Mouse (Mus musculus) liver, embryonic 14.5 days (tissue): Measurements from ENCODE around the gene Pdzk1ip1.

Experiments
- CTCF ChIP-seq: IDR thresholded peaks from 2 replicates; pipeline ENCODE4 v1.5.1; 2016; ENCODE audit warnings: antibody characterized with exemption, low read depth, control low read depth
- EP300 ChIP-seq: IDR thresholded peaks from 2 replicates; pipeline ENCODE4 v1.6.1; 2016; ENCODE audit warnings: antibody characterized with exemption, low read depth

- TF ChIP-seq CTCF = no peak
- TF ChIP-seq EP300 = no peak
Measured at GRCm38 (mm10) chr4:115063518-115064239, 24.8 kb upstream of the Pdzk1ip1 start.
